Mouse (Mus musculus): ENCODE measurements around the gene Hoxd3. TPM values are rescaled to one million over a fixed set of nuclear protein-coding genes. Genes with fewer than 3 reads are reported as not detected.

Gene Hoxd3
- polyA plus RNA-seq, 1 experiment from 2014 or later, result 0.23 TPM

GRCm38 (mm10) chr2:74703317-74703716 is 8.4 kb upstream of the Hoxd3 start:
- no peak overlapping the region for H3K9ac ChIP-seq (ENCODE audit: low read length)
- WGBS, result 5% methylated on average over 10 of the region's 10 CpGs
- ATAC-seq (ENCODE audit: insufficient number of reproducible peaks, insufficient read depth, low FRiP score, low read depth), result no peak

GRCm38 (mm10) chr2:74703720-74704392 is 7.9 kb upstream of the Hoxd3 start:
- WGBS, result 1% methylated on average over 26 of the region's 26 CpGs
- no peak overlapping the region for H3K4me3 ChIP-seq (ENCODE audit: control insufficient read depth in 1 of 2, insufficient read depth in 1 of 2, low read depth in 1 of 2, low read length in 2 of 2)
- no peak overlapping the region for H3K27ac ChIP-seq (replicated peaks in 1 of 2; ENCODE audit: control insufficient read depth in 1 of 2, insufficient read depth in 1 of 2, low read depth in 2 of 2, low read length in 2 of 2)
- H3K4me1 ChIP-seq (ENCODE audit: control insufficient read depth in 2 of 2, insufficient read depth in 2 of 2, low read length in 2 of 2), result peaks cover 0 to 13% of the 10 kb centered on the region in 2 experiments; a peak in 2 of 4 replicates
- H3K27me3 ChIP-seq (ENCODE audit: control insufficient read depth, insufficient read depth, low read length), result peaks cover 98% of the 10 kb centered on the region
- no peaks in the 10 kb centered on the region for H3K36me3 ChIP-seq (ENCODE audit: control insufficient read depth, insufficient read depth, low read length)
- no peak for ATAC-seq (ENCODE audit: insufficient number of reproducible peaks, insufficient read depth, low FRiP score, low read depth)
- no peak overlapping the region for H3K9ac ChIP-seq (ENCODE audit: low read length)
- H3K4me2 ChIP-seq (ENCODE audit: low read length), result no peak overlapping the region
- H3K9me3 ChIP-seq (ENCODE audit: control insufficient read depth, low read length), result no peaks in the 10 kb centered on the region

More at GRCm38 (mm10) chr2:74703317-74703716, 8.4 kb upstream of the Hoxd3 start:
- Histone ChIP-seq H3K36me3 (ENCODE audit: control insufficient read depth, insufficient read depth, low read length) (no peaks in the 10 kb centered on the region), H3K27me3 (ENCODE audit: control insufficient read depth, insufficient read depth, low read length) (peaks cover 98% of the 10 kb centered on the region), H3K27ac (replicated peaks in 1 of 2; ENCODE audit: control insufficient read depth in 1 of 2, insufficient read depth in 1 of 2, low read depth in 2 of 2, low read length in 2 of 2) (no peak overlapping the region), H3K4me3 (ENCODE audit: control insufficient read depth in 1 of 2, insufficient read depth in 1 of 2, low read depth in 1 of 2, low read length in 2 of 2) (no peak overlapping the region), H3K4me1 (ENCODE audit: control insufficient read depth in 2 of 2, insufficient read depth in 2 of 2, low read length in 2 of 2) (peaks cover 0 to 13% of the 10 kb centered on the region in 2 experiments; a peak in 3 of 4 replicates), H3K4me2 (ENCODE audit: low read length) (no peak overlapping the region), H3K9me3 (ENCODE audit: control insufficient read depth, low read length) (no peaks in the 10 kb centered on the region)

GRCm38 (mm10) chr2:74704393-74704998 is 7.2 kb upstream of the Hoxd3 start, which contains the start of gene Hoxd8:
Gene Hoxd8 (plus strand): TSS chr2:74704615.
- no peak for ATAC-seq (ENCODE audit: insufficient number of reproducible peaks, insufficient read depth, low FRiP score, low read depth)
- WGBS, result 1% methylated on average over 32 of the region's 52 CpGs
- Histone ChIP-seq H3K27ac (replicated peaks in 1 of 2; ENCODE audit: control insufficient read depth in 1 of 2, insufficient read depth in 1 of 2, low read depth in 2 of 2, low read length in 2 of 2) (no peak within 1 kb of the TSS), H3K4me3 (ENCODE audit: control insufficient read depth in 1 of 2, insufficient read depth in 1 of 2, low read depth in 1 of 2, low read length in 2 of 2) (peak within 1 kb of the TSS; percentile 41 to 43), H3K9ac (ENCODE audit: low read length) (peak within 1 kb of the TSS; percentile 41), H3K4me1 (ENCODE audit: control insufficient read depth in 2 of 2, insufficient read depth in 2 of 2, low read length in 2 of 2) (peaks cover 0 to 13% of the 10 kb centered on the region in 2 experiments; a peak in 2 of 4 replicates), H3K36me3 (ENCODE audit: control insufficient read depth, insufficient read depth, low read length) (no peaks in the 10 kb centered on the region), H3K27me3 (ENCODE audit: control insufficient read depth, insufficient read depth, low read length) (peaks cover 98% of the 10 kb centered on the region), H3K4me2 (ENCODE audit: low read length) (peak within 1 kb of the TSS; percentile 66), H3K9me3 (ENCODE audit: control insufficient read depth, low read length) (no peaks in the 10 kb centered on the region)

GRCm38 (mm10) chr2:74704999-74705466 is 6.7 kb upstream of the Hoxd3 start:
- WGBS, result under 1% methylated on average over 50 of the region's 66 CpGs
- Histone ChIP-seq H3K4me3 (ENCODE audit: control insufficient read depth in 1 of 2, insufficient read depth in 1 of 2, low read depth in 1 of 2, low read length in 2 of 2) (peak overlapping the region; percentile 41 to 43), H3K27ac (replicated peaks in 1 of 2; ENCODE audit: control insufficient read depth in 1 of 2, insufficient read depth in 1 of 2, low read depth in 2 of 2, low read length in 2 of 2) (no peak overlapping the region), H3K4me1 (ENCODE audit: control insufficient read depth in 2 of 2, insufficient read depth in 2 of 2, low read length in 2 of 2) (peaks cover 0 to 13% of the 10 kb centered on the region in 2 experiments; a peak in 2 of 4 replicates), H3K27me3 (ENCODE audit: control insufficient read depth, insufficient read depth, low read length) (peaks cover 98% of the 10 kb centered on the region), H3K9me3 (ENCODE audit: control insufficient read depth, low read length) (no peaks in the 10 kb centered on the region), H3K4me2 (ENCODE audit: low read length) (peak overlapping the region; percentile 66), H3K9ac (ENCODE audit: low read length) (peak overlapping the region; percentile 41), H3K36me3 (ENCODE audit: control insufficient read depth, insufficient read depth, low read length) (no peaks in the 10 kb centered on the region)
- no peak; the same call in 1 of the 2 replicates for ATAC-seq (ENCODE audit: insufficient number of reproducible peaks, insufficient read depth, low FRiP score, low read depth)

- Histone ChIP-seq H3K9me3 (ENCODE audit: control insufficient read depth, low read length) (no peaks in the 10 kb centered on the region), H3K36me3 (ENCODE audit: control insufficient read depth, insufficient read depth, low read length) (no peaks in the 10 kb centered on the region), H3K27ac (replicated peaks in 1 of 2; ENCODE audit: control insufficient read depth in 1 of 2, insufficient read depth in 1 of 2, low read depth in 2 of 2, low read length in 2 of 2) (no peak overlapping the region), H3K4me1 (ENCODE audit: control insufficient read depth in 2 of 2, insufficient read depth in 2 of 2, low read length in 2 of 2) (peaks cover 0 to 13% of the 10 kb centered on the region in 2 experiments; a peak in 2 of 4 replicates), H3K27me3 (ENCODE audit: control insufficient read depth, insufficient read depth, low read length) (peaks cover 98% of the 10 kb centered on the region), H3K9ac (ENCODE audit: low read length) (peak overlapping the region; percentile 41), H3K4me3 (ENCODE audit: control insufficient read depth in 1 of 2, insufficient read depth in 1 of 2, low read depth in 1 of 2, low read length in 2 of 2) (peak overlapping the region; percentile 41 to 43), H3K4me2 (ENCODE audit: low read length) (peak overlapping the region; percentile 66)
- no peak for ATAC-seq (ENCODE audit: insufficient number of reproducible peaks, insufficient read depth, low FRiP score, low read depth)
- WGBS, result 0% methylated on average over 64 of the region's 85 CpGs
These were observed 6.1 kb upstream of the Hoxd3 start for GRCm38 (mm10) chr2:74705467-74706089.

- Histone ChIP-seq H3K9ac (ENCODE audit: low read length) (no peak overlapping the region), H3K4me2 (ENCODE audit: low read length) (no peak overlapping the region), H3K4me3 (ENCODE audit: control insufficient read depth in 1 of 2, insufficient read depth in 1 of 2, low read depth in 1 of 2, low read length in 2 of 2) (no peak overlapping the region)
These were observed 5.2 kb upstream of the Hoxd3 start for GRCm38 (mm10) chr2:74706393-74706960.

GRCm38 (mm10) chr2:74707599-74707998 is 4.1 kb upstream of the Hoxd3 start:
- whole genome bisulfite sequencing, result 19% methylated on average over 7 of the region's 7 CpGs
- Histone ChIP-seq H3K36me3 (ENCODE audit: control insufficient read depth, insufficient read depth, low read length) (no peaks in the 10 kb centered on the region), H3K9ac (ENCODE audit: low read length) (no peak overlapping the region), H3K4me2 (ENCODE audit: low read length) (no peak overlapping the region), H3K27ac (replicated peaks in 1 of 2; ENCODE audit: control insufficient read depth in 1 of 2, insufficient read depth in 1 of 2, low read depth in 2 of 2, low read length in 2 of 2) (no peak overlapping the region), H3K9me3 (ENCODE audit: control insufficient read depth, low read length) (no peaks in the 10 kb centered on the region), H3K4me3 (ENCODE audit: control insufficient read depth in 1 of 2, insufficient read depth in 1 of 2, low read depth in 1 of 2, low read length in 2 of 2) (no peak overlapping the region), H3K27me3 (ENCODE audit: control insufficient read depth, insufficient read depth, low read length) (peaks cover 99% of the 10 kb centered on the region), H3K4me1 (ENCODE audit: control insufficient read depth in 2 of 2, insufficient read depth in 2 of 2, low read length in 2 of 2) (peaks cover 3 to 21% of the 10 kb centered on the region in 2 experiments; a peak in 3 of 4 replicates)
- ATAC-seq (ENCODE audit: insufficient number of reproducible peaks, insufficient read depth, low FRiP score, low read depth), result no peak

More at GRCm38 (mm10) chr2:74706393-74706960, 5.2 kb upstream of the Hoxd3 start:
- no peak for ATAC-seq (ENCODE audit: insufficient number of reproducible peaks, insufficient read depth, low FRiP score, low read depth)
- 6% methylated on average over 13 of the region's 13 CpGs for WGBS
- H3K36me3 ChIP-seq (ENCODE audit: control insufficient read depth, insufficient read depth, low read length), result no peaks in the 10 kb centered on the region
- H3K4me1 ChIP-seq (ENCODE audit: control insufficient read depth in 2 of 2, insufficient read depth in 2 of 2, low read length in 2 of 2), result peaks cover 0 to 13% of the 10 kb centered on the region in 2 experiments; a peak in 2 of 4 replicates
- no peak overlapping the region for H3K27ac ChIP-seq (replicated peaks in 1 of 2; ENCODE audit: control insufficient read depth in 1 of 2, insufficient read depth in 1 of 2, low read depth in 2 of 2, low read length in 2 of 2)
- no peaks in the 10 kb centered on the region for H3K9me3 ChIP-seq (ENCODE audit: control insufficient read depth, low read length)
- H3K27me3 ChIP-seq (ENCODE audit: control insufficient read depth, insufficient read depth, low read length), result peaks cover 98% of the 10 kb centered on the region
